Mouse (Mus musculus) lung, postnatal 25 days (tissue): ENCODE results near the gene Tmigd1.

ENCODE experiments used
- DNase-seq: peaks from one replicate; pipeline ENCODE4 v3.0.0; 2022; ENCODE audit warnings: low spot score

Tmigd1 gene

GRCm38 (mm10) chr11:76901579-76902361, at the start of gene Tmigd1:
Gene Tmigd1 (plus strand): TSS chr11:76902159.
- no peak for DNase-seq

DNA sequence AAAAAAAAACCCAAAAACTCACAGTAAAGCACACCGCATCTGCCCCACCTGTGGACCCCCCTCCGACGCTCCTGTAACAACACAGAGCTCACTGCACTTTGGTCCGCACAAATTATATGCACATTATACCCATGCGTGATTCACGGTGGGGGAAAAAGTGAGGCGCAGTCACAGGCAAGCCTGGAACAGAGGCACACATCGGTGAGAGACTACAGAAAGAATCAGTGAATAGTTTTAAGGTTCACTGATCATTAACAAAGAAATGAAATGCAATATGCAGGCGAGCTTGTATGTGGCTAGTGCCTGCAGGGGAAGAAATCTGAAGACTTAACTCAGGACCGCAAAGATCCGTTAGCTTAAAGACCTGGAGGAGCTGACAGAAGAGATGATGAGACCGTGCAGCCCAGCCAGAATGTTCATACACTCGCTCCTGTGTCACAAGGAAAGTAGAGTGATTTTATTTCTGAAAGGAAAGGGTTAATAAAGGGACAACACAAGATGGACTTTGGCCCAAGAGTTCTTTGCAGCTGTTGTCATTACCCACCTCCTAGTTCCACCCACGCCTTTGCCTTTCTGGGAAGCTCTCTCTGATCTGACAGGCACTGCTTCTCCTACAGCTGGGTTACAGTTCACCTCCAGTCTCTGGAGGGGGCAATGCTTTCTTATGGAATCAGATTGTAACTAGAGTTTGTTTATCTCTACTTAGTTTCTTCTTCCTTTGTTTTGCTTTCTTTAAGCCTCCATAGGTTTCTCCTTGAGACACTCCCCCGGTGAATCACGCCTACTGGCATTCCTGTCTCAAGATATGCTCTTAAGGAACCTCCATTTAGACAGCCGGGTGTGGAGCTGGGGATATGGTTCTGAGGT, 47.3 kb upstream of the Tmigd1 start:
- no peak for DNase-seq

- no peak for DNase-seq
These were observed 45.4 kb upstream of the Tmigd1 start for GRCm38 (mm10) chr11:76856601-76857000.

GRCm38 (mm10) chr11:76857111-76857510, 44.8 kb upstream of the Tmigd1 start:
- DNase-seq, result peak; percentile 23

GRCm38 (mm10) chr11:76858781-76859180, 43.2 kb upstream of the Tmigd1 start:
- DNase-seq, result no peak

- no peak for DNase-seq
These were observed 42.7 kb upstream of the Tmigd1 start for GRCm38 (mm10) chr11:76859261-76859660.

GRCm38 (mm10) chr11:76861185-76861584, 40.8 kb upstream of the Tmigd1 start:
- DNase-seq, result no peak

DNA sequence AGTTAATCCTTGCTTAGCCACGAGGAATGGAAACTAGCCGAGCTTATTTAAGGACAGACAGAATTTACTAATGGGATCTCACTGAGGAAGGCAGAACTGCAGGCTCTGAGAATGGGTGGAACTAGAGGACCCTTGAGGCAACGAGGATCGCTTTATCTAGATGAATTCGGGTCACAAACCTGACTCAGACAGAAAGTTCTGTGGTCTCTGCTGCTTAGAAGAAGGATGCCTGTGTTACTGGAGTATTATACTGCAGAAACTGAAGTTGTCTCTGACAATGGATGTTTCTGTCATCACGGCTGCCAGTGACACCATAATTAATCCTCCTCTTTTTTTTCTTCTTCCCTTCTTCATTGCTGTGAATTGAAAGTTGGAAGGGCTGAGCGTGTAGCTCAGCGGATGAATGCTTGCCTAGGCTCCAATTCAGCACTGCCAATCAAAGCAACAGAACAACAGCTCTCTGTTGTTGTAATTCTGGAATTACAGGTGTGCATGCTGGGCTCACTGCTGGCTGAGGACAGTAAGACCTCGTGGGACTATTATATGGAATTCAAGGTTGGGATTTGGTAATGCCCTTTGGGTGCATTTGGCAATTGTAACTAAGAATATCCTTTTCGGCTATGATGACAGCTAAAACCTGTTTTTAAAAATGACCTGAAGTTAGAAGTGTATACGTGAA, 29.3 kb upstream of the Tmigd1 start:
- DNase-seq, result no peak

DNA sequence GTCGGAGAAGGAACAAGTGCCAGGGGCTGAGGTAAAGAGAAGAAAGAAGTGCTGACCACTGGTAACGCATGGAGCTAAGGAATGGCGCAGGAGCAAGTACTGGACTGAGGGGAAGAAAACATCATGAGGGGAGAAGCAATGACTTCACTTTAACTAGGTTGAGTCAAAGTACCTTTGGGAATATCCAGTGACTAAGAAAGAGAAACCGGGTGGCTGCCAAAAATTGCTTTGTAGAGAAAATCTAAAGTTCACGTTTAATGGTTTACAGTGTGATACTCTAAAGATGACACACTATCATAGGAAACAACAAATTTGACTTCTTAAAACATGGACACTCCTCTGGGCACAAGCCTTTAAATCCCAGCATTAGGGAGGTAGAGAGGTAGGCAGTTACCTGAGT, 28.1 kb upstream of the Tmigd1 start:
- DNase-seq, result no peak

DNA sequence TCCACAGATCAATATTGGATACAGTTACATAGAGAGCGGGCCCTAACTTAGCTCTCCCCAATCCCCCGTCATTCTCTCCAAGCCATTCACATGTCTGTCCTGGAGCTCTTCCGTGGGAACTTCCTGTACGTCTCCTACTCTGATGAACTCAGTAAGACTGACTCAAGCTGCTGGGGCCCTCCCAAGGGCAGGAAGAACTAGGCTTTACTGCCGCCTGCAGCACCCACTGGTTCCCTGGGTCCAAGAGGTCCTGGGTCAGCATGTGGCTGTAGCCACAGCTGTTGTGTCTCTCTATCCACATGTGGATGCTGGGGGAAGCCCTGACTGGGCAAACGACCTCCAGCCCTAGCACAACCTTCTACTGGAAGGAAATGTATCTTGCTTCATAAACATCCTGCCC, 27.2 kb upstream of the Tmigd1 start:
- DNase-seq, result no peak

DNA sequence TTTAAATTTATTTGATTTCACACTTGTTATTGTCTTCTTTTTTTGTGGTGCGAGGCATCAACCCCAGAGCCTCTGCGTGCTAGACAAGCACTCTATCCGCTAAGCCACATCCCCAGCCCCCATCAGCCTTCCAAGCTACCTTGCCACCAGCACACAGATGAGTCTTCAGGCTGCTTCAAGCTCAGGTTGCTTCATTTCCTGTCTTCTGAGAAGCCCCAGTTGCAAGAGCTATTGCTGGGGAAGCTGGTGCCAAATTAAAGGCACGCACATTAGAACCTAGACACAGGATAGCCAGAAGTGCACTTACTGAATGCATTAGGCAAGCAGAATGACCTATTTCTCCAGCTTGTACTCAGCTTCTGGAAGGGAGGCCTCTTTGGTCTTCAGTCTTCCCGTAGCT, 22.1 kb upstream of the Tmigd1 start:
- no peak for DNase-seq

- no peak for DNase-seq
These were observed 17.5 kb upstream of the Tmigd1 start for GRCm38 (mm10) chr11:76884451-76884850.

- peak; percentile 65 for DNase-seq
These were observed 12.4 kb upstream of the Tmigd1 start for GRCm38 (mm10) chr11:76889339-76890164.

- no peak for DNase-seq
These were observed 10.8 kb upstream of the Tmigd1 start for GRCm38 (mm10) chr11:76891171-76891570.

- DNase-seq, result no peak
These were observed 10.1 kb upstream of the Tmigd1 start for GRCm38 (mm10) chr11:76891738-76892349.

DNA sequence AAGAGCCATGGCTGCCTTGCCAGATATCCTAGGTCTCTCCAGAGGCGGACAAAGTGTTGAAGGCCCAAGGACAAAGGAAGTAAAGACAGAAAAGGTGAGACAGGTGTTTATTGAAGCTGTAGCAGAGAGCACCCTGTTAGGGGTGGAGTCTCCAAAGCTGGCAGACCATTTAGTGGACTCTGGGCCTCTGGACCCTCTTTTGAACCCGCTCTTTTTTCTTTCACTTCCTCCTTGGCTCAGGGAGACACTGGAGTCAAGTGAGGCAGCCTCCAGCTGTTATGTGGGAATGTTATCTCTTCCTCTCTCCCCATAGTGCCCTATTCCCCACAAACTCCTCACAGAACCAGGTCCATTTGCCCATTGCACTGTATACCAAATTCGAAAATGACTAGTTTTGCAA, 9.0 kb upstream of the Tmigd1 start:
- no peak for DNase-seq

DNA sequence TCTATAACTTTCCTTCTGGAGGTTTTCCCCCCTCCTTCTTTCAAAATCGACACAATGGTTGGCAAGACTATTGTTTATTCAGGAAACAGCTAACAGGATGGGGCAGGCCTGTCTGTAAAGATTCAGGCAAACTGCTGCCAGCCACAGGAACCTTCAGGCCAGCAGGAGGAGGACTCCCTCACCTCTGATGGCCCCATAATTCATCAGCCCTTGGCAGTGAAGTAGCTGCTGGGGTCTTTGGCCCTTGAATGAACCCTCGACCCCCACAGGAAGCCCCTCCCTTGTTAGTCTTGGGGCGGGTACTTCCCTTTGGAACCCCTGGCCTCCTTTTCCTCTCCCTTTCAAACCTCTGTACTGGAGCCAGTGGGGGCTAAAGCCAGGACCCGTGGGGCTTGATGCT, 8.4 kb upstream of the Tmigd1 start:
- peak; percentile 73 for DNase-seq

GRCm38 (mm10) chr11:76894240-76894639, 7.7 kb upstream of the Tmigd1 start:
- peak; percentile 76 for DNase-seq

- peak; percentile 45 for DNase-seq
These were observed 5.6 kb upstream of the Tmigd1 start for GRCm38 (mm10) chr11:76896360-76896759.

GRCm38 (mm10) chr11:76897126-76897525, 4.8 kb upstream of the Tmigd1 start:
- DNase-seq, result no peak

DNA sequence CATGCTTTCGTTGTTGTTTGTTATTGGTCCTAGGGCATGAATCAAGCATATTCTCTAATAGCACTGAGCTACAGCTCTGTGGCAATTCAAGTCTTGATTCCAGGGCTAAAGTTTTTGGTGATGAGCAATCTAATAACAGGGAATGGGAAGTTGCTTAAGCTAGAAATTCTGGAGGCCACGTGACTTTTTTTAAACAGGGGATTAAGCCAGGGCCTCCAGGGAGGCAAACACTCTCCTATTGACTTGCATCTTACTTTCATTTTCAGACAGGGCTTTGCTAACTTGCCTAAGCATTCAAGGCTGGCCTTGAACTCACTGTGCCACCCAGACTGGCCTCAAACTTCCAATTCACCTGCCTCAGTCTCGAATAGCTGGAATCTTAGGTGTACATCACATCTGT, 4.1 kb upstream of the Tmigd1 start:
- DNase-seq, result no peak
